Mouse (Mus musculus) forebrain, embryonic 16.5 days (tissue): ENCODE results near the gene Camta1. TPM values are rescaled to one million over a fixed set of nuclear protein-coding genes. Genes with fewer than 3 reads are reported as not detected.
A peak's percentile ranks its signal among the peaks of the same experiment; 100 is the strongest.
"Not testable (repeated sequence)": the region's sequence is repeated elsewhere in the genome, so short reads cannot be mapped to it uniquely, and the experiment has no call there.

Experiments used
- ATAC-seq: fragments of 200-750 bp; cut with Nextera tagmentation; 2 replicates; pipeline ENCODE4 v1.8.0; 2017; ENCODE audit warnings: mild to moderate bottlenecking, moderate library complexity
- H3K27ac ChIP-seq: fragments of 300-500 bp; sonication (generic); 2 replicates; pipeline ENCODE4 v1.5.1; 2014; ENCODE audit warnings: low read length, control low read depth
- H3K27me3 ChIP-seq: fragments of 300-500 bp; sonication (generic); replicated peaks from 2 replicates; pipeline ENCODE4 v1.6.1; 2014; ENCODE audit warnings: low read length; ENCODE audit not compliant: control insufficient read depth, insufficient read depth
- H3K36me3 ChIP-seq: fragments of 300-500 bp; sonication (generic); 2 replicates; pipeline ENCODE4 v1.6.1; 2014; ENCODE audit not compliant: control insufficient read depth, insufficient read depth
- H3K4me1 ChIP-seq: fragments of 300-500 bp; sonication (generic); replicated peaks from 2 replicates; pipeline ENCODE4 v1.6.1; 2014; ENCODE audit warnings: low read length; ENCODE audit not compliant: control insufficient read depth, insufficient read depth
- H3K4me2 ChIP-seq: fragments of 300-500 bp; sonication (generic); 2 replicates; pipeline ENCODE4 v1.6.1; 2014; ENCODE audit warnings: mild to moderate bottlenecking, low read length, control low read depth
- H3K4me3 ChIP-seq: fragments of 300-500 bp; sonication (generic); replicated peaks from 2 replicates; pipeline ENCODE4 v1.5.1; 2014; ENCODE audit warnings: mild to moderate bottlenecking, low read length, control low read depth
- H3K9ac ChIP-seq: fragments of 300-500 bp; sonication (generic); replicated peaks from 2 replicates; pipeline ENCODE4 v1.6.1; 2014; ENCODE audit warnings: low read depth, low read length, control low read depth
- H3K9me3 ChIP-seq: fragments of 300-500 bp; sonication (generic); 2 replicates; pipeline ENCODE4 v1.6.1; 2016; ENCODE audit warnings: low read length; ENCODE audit not compliant: control insufficient read depth
- WGBS: fragments of 180-500 bp; shearing (Covaris S2); extraction: QIAGEN DNeasy Blood & Tissue Kit; methylation state at CpG from one replicate; pipeline ENCODE4 v1.1.7; 2014; 5-methylcytosine and 5-hydroxymethylcytosine counted together
- polyA plus RNA-seq: library from polyadenylated mRNA; unstranded; fragments of >200 nt; fragmentation: Nextera tagmentation; extraction: Ambion mirVana; gene quantifications from 2 replicates; pipeline ENCODE4 v1.2.1, GENCODE M21; 2015

Gene Camta1
- polyA plus RNA-seq, 1 experiment from 2014 or later: 123 TPM

DNA sequence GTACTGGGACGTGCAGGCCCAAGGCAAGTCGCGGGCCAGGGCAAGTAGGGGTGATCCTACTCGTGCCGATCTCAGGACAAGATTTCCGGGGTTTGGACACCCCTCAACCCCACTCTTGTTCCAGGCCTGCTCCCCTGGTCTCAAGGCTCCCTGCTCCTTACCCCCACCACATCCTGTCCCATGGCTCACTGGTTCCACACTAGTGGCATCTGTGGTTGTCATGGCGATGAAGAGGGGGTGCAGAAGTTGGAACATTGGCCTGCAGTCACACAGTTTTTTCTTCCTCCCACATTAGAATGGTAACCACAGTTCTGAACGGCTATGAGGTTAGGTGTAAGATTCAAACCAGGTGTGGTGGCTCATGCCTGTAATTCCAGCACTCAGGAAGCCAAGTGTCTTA lies 940.5 kb downstream of the Camta1 start:
- H3K4me1 ChIP-seq: no peaks in the 10 kb centered on the region
- H3K4me3 ChIP-seq: no peak overlapping the region
- no peaks in the 10 kb centered on the region for H3K9me3 ChIP-seq
- no peak overlapping the region for H3K4me2 ChIP-seq
- ATAC-seq: no peak
- no peak overlapping the region for H3K9ac ChIP-seq
- H3K36me3 ChIP-seq: no peaks in the 10 kb centered on the region
- H3K27ac ChIP-seq: no peak overlapping the region
- H3K27me3 ChIP-seq: no peaks in the 10 kb centered on the region
- 94% methylated on average over 8 of the region's 8 CpGs for WGBS

DNA sequence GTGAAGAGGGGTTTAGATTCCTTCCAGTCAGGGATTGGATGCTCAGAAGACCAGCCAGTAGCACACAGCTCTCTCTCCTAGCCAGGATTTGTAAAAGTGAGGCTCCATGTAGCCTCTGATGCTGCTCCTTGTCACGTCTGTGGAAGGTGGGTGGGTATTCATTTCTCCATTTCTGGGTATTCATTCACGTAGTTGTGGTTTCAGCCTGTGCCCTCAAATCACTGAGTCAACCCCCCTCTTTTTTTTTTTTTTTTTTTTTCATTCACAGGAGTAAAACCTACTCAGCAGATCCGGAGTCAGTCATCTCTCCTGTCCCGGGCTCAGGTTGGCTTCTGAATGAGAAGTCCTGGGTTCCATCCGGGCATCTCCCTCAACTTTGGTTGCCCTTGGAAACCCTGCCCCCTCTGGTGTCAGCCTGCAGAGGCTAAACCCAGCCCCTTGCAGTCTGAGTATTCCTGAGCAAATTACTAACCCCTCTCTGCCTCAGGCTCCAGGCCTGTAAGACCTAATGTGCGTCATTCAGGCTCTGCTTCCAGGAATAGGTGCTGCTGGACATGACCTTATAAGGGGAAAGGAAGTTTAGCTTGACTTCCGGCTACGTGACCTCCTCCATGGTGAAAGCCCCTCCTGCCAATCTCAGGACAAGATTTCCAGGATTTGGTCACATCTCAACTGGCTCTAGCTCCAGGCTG lies 944.2 kb downstream of the Camta1 start:
- ATAC-seq: no peak
- 71% methylated on average over 8 of the region's 8 CpGs for WGBS
- Histone ChIP-seq H3K4me1 (peaks cover 13% of the 10 kb centered on the region), H3K9me3 (no peaks in the 10 kb centered on the region), H3K27ac (no peak overlapping the region), H3K4me2 (no peak overlapping the region), H3K36me3 (no peaks in the 10 kb centered on the region), H3K4me3 (no peak overlapping the region), H3K27me3 (no peaks in the 10 kb centered on the region), H3K9ac (no peak overlapping the region)

DNA sequence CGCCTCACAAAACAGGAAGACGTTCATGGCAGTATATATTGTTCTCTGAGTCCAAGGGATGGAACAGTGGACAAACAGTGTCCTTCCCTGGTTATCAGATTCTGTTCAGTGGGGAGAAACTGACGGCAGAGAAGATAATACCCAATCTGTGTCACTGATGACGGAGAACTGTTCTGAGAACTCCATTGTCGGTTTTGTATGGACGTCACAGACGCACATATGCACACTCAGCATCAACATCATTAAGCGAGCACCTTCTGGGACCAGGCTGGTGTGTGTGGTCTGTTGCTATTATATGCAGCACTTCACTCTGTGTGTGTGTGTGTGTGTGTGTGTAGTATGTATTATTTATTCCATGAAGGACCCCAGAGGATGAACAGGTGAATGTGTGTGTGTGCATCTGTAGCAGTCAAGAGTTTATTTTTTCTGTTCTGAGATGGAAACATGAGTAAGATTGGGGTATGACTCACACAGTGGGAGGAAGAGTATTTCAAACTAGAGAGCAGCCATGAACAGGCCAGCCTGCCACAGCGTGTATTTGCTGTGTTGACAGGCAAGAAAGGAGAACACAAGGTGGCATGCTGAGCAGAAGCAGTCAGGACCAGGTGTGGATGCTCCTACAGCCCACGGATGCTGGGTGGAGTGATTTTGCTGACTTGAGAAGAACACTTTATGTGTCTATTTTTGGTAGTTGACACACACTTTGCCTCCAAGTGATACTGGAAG lies 946.3 kb downstream of the Camta1 start:
- H3K4me3 ChIP-seq: peak overlapping the region; percentile 75
- ATAC-seq: no peak

DNA sequence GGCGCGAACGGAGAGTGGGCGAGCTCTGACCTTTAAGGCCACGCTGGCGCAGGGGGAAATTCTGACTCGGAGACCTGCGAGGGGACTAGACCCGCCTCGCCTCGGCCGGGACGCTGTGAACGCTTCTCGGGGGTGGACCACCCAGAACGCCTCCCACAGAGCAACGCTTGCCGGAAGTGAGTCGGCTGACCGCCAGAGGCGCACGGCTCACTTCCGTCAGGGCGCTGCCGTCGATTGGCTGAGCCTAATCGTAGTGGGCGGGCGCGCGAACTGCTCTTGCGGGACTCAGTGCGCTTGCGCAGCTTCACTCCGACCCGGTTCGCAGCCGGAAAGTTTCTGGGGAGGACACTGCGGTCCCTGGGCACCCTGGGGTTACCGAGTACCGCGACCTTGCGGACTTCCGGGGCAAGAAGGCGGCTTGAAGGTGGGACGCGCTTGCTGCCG lies 947.4 kb downstream of the Camta1 start, which contains the start of the genes Park7 and Tnfrsf9:
Gene Park7 (minus strand): TSS at position 148 of the 444 bp plus-strand sequence.
Gene Tnfrsf9 (plus strand): TSS at position 273 of the 444 bp plus-strand sequence.
- Histone ChIP-seq H3K9me3 (no peaks in the 10 kb centered on the region), H3K36me3 (no peaks in the 10 kb centered on the region), H3K9ac (peak within 1 kb of the TSS; percentile 78), H3K4me2 (peak within 1 kb of the TSS; percentile 82), H3K27ac (peak within 1 kb of the TSS; percentile 79), H3K27me3 (no peaks in the 10 kb centered on the region), H3K4me3 (peak within 1 kb of the TSS; percentile 75), H3K4me1 (peaks cover 16% of the 10 kb centered on the region)
- WGBS: under 1% methylated on average over 48 of the region's 48 CpGs
- ATAC-seq: peak; percentile 87

More for the DNA sequence above, 946.3 kb downstream of the Camta1 start:
- H3K4me2 ChIP-seq: peak overlapping the region; percentile 82
- H3K4me1 ChIP-seq: peaks cover 13% of the 10 kb centered on the region
- 45% methylated on average over 10 of the region's 10 CpGs for WGBS
- H3K36me3 ChIP-seq: no peaks in the 10 kb centered on the region
- no peaks in the 10 kb centered on the region for H3K9me3 ChIP-seq
- H3K27me3 ChIP-seq: no peaks in the 10 kb centered on the region
- peak overlapping the region; percentile 7; the same call in 1 of the 2 replicates for H3K27ac ChIP-seq
- peak overlapping the region; percentile 71 for H3K9ac ChIP-seq

DNA sequence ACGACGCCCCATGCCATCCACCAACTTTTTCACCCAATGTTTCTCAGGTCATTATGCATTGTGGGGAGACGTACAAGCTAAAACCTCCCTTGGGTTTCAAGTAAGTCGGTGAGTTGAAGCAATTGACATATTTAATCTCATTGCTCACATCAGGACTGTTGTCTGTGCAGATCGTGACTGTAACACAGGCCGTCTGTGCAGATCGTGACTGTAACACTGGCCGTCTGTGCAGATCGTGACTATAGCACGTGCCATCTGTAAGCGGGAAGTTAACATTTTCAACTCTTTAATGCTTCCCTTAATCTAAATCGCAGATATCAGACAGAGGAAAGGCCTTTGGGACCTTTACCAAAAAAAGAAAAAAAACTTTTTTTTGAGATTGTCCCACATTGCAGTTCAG lies 947.9 kb downstream of the Camta1 start:
- H3K9me3 ChIP-seq: no peaks in the 10 kb centered on the region
- 13% methylated on average over 12 of the region's 12 CpGs for WGBS
- H3K27ac ChIP-seq: peak overlapping the region; percentile 79; the same call in 1 of the 2 replicates
- H3K4me2 ChIP-seq: peak overlapping the region; percentile 82
- H3K27me3 ChIP-seq: no peaks in the 10 kb centered on the region
- peak overlapping the region; percentile 75 for H3K4me3 ChIP-seq
- peak overlapping the region; percentile 78 for H3K9ac ChIP-seq
- peaks cover 21% of the 10 kb centered on the region for H3K4me1 ChIP-seq
- ATAC-seq: no peak
- H3K36me3 ChIP-seq: no peaks in the 10 kb centered on the region

DNA sequence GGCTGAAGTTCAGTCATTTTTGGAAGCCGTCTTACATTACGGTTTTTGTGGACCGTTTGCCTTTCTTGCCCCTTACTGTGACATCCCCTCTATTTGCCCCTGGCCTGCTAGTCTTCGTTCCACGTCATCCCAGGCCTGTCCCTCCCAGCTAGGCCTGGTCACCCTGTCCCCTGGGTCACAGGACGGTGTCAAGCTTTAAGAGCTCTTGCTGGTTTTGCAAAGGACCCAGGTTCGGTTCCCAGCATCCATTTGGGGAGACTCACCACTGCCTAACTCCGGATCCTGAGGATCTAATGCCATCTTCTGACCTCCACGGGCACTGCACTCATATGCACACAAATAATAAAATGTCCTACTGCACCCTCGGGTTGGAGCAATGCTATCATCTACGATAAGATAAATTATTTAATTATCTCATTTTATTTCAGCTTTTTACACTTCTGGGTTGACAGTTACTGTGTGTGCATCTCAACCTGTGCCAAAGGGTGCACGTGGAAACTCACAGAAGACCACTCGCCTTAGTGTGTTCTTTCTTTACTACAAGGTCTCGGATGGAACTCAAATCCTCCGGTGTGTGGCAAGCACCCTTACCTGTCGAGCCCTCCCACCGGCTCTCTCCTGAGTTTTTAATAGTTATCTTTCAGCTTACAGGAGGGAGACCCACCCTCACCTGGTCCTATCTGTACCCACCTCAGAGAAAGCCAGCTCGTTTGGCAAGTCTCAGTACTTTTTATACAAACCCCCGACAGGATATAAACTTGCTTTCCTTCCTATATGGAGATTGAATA lies 951.3 kb downstream of the Camta1 start:
- Histone ChIP-seq H3K4me3 (peak overlapping the region; percentile 36), H3K4me1 (peaks cover 25% of the 10 kb centered on the region), H3K36me3 (no peaks in the 10 kb centered on the region), H3K4me2 (peak overlapping the region; percentile 52), H3K27ac (peak overlapping the region; percentile 60), H3K9me3 (no peaks in the 10 kb centered on the region), H3K27me3 (no peaks in the 10 kb centered on the region), H3K9ac (peak overlapping the region; percentile 51; the same call in 1 of the 2 replicates)
- ATAC-seq: no peak; the same call in 1 of the 2 replicates
- 84% methylated on average over 19 of the region's 19 CpGs for WGBS

DNA sequence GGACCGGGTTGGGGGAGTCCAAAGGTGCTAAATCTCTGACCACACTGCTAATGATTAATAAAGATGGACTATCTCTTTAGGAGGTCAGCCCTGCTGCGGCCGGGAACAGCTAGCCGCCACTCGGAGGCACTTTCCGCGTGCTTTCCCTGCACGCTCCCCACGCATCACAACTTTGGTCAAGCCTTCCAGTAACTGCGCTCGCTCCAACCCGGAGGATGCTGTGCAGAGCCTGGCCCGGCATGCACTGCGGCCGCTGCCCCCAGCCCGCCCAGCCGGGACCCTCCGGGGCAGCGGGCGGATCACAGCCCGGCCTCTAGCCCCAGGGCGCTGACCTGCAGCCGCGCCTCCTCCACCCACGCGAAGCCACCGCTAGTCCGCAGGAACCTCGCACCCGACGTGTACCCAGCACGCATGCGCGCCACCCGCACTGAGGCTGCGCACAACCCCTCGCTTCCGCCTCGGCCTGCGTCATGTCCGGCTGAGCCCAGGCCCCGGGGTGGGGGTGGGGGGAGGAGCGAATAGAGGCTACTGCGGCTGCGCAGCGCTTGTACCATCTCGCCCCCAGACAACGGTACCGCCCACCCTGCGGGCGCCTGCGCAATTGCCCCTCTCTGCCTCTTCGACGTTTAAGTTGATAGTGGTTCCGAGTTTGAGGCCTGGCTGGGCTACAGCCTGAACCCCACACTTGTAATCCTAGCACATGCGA lies 952.1 kb downstream of the Camta1 start:
- Histone ChIP-seq H3K9ac (peak overlapping the region; percentile 68), H3K27me3 (no peaks in the 10 kb centered on the region), H3K27ac (peak overlapping the region; percentile 60), H3K9me3 (no peaks in the 10 kb centered on the region), H3K36me3 (peaks cover 3% of the 10 kb centered on the region; the same call in 1 of the 2 replicates), H3K4me1 (peaks cover 19% of the 10 kb centered on the region), H3K4me2 (peak overlapping the region; percentile 79), H3K4me3 (peak overlapping the region; percentile 70)
- ATAC-seq: peak; percentile 88
- under 1% methylated on average over 55 of the region's 56 CpGs for WGBS

DNA sequence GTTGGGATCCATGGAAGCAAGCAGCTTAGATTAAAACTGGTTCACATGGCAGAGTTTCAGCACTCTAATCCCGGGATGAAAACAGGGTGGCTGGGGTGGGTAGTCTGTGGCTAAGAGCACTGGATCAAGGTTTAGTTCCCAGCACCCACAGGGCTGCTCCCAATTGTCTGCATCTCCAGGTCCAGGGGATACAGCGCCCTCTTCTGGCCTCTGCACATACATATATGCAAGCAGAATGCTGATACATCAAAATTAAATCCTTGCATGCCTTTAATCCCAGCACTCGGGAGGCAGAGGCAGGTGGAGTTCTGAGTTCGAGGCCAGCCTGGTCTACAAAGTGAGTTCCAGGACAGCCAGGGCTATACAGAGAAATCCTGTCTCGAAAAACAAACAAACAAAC lies 953.2 kb downstream of the Camta1 start:
- H3K9me3 ChIP-seq, H3K27ac ChIP-seq, H3K9ac ChIP-seq, H3K4me3 ChIP-seq, H3K36me3 ChIP-seq, H3K4me2 ChIP-seq, H3K27me3 ChIP-seq, ATAC-seq: not testable (repeated sequence)
- WGBS: 71% methylated on average over 5 of the region's 5 CpGs
- peaks cover 16% of the 10 kb centered on the region for H3K4me1 ChIP-seq
